Mouse (Mus musculus) brain, embryonic 18.5 days (tissue): ENCODE data around the gene Has1.

Source experiments
- DNase-seq: peaks from one replicate; pipeline ENCODE4 v3.0.0-alpha.2; 2012; ENCODE audit warnings: low read depth, low spot score

Gene Has1

DNA sequence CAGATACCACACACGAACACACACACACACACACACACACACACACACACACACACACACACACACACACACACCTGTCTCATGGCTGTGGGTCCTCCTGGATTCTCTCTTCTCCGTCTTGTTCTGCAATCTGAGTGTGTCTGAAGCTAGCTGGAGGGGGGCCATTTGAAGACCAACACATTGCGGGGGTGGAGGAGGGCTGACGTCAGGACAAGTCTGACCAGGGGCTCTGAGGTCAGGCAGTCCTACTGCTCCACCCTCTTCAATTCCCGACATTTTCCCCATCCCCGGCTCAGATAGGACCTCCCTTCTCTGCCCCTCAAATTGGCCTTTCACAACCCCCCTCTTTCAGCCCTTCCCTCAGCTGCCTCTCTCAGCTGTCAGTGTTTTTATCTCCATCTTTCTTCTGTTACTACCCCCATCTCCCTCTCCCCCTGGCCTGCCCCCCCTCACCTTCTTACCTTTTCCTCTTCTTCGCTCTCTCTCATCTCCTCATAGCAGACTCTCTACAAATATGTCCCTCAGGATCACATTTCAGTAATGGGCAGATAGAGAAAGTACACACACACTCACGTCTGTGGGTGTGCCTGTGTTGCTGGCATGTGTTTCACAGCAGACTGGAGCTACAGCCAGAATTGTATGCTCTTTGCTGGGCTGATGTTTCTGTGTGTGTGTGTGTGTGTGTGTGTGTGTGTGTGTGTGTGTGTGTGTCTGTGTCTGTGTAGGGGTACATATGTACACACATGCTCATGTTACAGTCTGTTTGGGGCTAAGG, at the start of gene Has1:
Gene Has1, minus strand, starts transcription at position 142 of the 775 bp plus-strand sequence.
- DNase-seq = no peak

DNA sequence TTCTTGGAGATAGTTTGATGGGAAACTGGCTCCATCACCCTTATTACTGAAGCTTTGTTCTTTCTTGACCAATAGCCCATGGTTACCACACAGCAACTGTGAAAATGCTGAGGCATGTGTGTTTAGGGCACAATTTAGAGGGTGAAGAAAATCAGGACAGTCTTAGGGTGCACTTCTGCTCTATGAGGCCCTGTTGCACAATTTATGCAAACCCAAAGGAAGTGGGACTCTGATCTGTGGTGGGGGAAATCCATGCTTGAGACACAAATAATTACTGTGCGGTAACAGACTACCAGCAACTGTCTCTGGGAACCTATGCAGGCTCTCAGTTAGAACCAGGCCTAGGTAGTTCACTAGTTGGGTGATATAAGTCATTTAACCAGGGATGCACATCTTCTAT, 45.8 kb upstream of the Has1 start:
- DNase-seq = no peak

DNA sequence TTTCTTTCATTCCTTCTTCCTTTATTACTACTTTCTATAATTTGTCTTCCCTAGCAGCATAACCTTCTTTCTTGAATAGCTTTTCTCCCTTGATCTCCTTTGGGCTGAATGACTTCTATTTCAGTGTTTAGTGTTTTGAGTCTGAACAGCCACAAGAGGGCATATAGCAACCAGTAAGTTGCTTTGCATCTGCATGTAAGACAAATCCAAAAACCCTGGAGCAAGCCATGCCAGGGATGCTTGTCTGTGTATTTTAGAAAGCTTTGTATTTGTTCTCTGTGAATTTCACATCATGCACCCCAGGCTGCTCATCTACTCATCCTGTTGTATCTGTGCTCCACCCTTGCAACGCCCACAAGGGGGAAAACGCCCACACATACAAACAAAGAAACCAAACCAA, 44.3 kb upstream of the Has1 start:
- no peak for DNase-seq

DNA sequence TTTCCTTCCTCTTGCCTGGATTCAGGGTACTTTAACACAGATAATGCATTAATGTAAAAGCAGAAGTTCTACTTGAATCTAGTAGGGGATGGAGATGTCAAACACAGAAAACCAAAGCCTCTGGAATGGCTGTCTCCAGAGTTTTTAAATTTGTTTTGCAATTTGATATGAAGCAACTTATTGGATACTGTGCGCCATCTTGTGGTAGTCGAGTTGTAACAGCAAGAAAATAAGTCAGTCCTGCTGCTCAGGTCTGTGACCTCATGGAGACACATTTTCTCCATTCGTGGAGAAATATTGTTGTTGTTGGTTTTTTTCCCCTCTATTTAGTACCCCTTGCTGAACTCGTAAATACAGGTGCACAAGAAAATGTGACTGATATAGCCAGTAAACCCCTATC, 41.0 kb upstream of the Has1 start:
- no peak for DNase-seq

DNA sequence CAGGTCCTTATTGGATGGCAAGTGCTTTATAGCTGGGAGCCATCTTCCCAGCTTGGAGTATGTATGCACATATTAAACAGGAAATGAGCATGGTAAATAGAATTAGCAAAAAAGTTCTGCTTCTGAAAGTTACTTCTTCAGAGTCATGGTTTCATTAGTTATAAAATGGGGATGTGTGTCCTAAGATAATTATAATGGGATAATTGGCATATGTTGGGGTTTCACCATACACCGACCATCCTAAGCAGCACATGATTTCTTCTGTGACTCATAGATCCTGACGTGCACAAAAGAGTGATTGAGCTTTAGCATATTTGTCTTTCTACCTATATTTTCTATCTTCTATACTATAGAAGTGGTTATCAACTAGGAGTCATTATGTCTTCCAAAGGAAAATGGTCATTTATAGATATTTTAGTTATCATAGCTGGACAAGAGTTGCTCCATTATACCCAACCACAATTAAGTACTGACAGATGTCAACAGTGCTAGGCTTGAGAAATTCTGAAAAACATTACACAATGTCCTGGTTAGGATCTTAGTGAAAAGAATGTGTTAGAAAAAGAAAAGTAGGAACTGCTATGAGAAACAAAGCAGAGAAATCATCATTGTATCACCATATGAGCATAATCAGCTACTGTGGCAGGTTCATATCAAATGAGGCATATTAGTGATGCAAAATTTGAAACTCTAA, 34.9 kb upstream of the Has1 start:
- no peak for DNase-seq

- no peak for DNase-seq
Observed at GRCm38 (mm10) chr17:17887774-17888248, 32.8 kb upstream of the Has1 start, which contains the start of the genes Fpr2 and Fpr3. Gene Fpr2, plus strand, starts transcription at chr17:17887824. Gene Fpr3, plus strand, starts transcription at chr17:17887852.

GRCm38 (mm10) chr17:17883840-17884239, 28.8 kb upstream of the Has1 start, which contains the start of gene Fpr1:
Gene Fpr1, minus strand, starts transcription at chr17:17883940.
- DNase-seq = no peak

GRCm38 (mm10) chr17:17882672-17883071, 27.7 kb upstream of the Has1 start:
- no peak for DNase-seq

GRCm38 (mm10) chr17:17879347-17879746, 24.3 kb upstream of the Has1 start:
- DNase-seq = no peak

DNA sequence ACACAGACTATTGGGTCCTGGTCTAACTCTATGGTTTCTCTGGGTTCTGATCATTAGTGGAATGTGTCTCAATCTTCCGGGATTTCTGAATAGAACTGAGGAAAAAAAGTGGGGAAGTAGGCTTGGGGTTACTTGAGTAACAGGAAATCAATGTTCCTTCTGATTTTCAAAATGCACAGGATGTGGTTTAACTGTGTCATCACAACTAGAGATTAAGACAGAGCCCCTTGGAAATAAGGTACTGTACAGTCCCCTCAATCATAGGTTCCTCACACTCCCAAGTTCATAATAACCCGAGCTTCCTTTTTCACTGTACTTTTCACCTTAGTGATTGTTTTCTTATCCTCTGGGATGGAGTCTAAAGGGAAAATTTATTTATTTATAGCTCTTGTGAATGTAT, 16.7 kb upstream of the Has1 start:
- DNase-seq = no peak

DNA sequence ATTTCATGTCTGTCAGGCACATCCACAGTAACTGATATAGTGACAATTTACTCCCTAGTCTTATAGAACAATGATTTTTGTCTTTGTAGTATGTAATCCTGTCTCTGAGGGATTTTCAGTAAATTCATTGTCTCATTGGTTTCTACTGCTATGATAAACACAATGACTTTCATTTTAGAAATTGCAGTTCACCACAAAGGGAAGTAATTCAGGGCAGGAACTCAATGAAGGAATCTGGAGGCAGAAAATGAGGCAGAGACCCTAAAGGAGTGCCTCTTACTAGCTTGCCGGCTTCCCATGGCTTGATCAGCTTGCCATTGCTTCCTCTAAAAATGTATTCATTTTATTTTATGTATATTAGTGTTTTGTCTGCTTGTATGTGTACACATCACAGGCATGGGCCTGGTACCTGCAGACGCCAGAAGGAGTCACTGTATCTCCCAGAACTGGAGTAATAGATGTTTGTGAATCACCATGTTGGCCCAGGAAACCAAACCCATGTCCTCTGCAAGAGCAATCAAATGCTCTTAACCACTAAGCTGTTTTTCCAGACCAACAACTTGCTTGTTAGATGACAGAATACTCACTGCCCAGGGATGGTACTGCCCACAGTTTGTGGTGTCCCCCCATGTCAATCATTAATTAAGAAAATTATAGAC, 16.0 kb upstream of the Has1 start:
- no peak for DNase-seq

GRCm38 (mm10) chr17:17866801-17867469, 11.9 kb upstream of the Has1 start:
- peak; percentile 12 for DNase-seq

DNA sequence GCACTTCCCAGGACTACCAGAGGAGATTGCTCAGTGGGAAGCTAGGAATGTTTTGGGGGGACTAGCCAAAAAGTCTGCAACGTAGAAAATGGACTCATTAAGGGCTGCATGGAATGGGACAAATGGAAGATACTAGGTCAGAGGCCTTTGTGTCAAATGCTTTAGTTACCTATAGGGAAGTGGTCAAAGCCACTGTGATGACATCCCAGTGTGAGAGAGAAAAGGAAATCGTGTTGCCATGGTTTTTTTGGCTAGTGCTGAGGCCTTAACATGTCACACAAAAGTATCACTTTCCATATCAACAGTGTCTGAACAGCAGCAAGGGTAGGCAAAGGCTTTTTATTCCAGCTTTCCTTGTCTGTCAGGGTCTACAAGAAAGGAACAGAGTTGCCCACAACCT, 10.2 kb upstream of the Has1 start:
- no peak for DNase-seq

- no peak for DNase-seq
Observed at GRCm38 (mm10) chr17:17862360-17862759, 7.4 kb upstream of the Has1 start.

DNA sequence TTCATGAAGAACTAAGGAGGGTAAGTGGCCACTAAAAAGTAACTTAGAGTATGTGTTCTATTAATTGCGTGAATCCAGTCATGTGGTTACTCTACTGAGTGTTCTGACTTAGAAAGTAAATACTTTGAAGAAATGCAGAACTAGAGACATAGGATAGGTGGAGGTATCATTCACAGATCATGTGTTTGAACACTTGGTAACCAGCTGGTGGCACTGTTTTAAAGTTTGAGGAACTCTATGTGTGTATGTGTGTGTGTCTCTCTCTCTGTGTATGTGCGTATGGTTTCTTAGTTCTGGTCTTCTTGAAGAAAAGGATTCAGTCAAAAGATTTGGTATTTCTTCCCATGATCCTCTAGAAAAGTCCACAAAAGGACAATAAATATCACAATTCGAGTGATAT, 5.1 kb upstream of the Has1 start:
- no peak for DNase-seq

DNA sequence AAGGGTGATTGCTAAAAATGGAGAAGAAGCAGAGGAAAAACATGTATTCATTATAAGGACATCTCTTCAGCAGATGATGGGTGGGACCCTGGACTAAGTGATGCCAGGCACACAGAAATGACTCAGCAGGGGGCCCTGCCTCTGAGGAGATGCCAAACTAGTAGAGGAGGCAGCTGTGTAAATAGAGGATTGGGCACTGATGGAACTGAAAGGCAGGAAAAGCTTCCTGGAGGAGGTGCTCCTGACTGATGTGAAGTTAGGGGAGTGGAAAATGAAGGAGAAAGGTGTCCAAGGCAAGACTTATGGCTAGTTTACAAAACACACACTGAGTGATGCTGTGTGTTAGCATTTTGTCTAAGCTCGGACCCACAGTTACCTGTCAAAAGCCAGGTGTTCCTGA, 2.4 kb upstream of the Has1 start:
- DNase-seq = no peak

GRCm38 (mm10) chr17:17856612-17857011, 1.6 kb upstream of the Has1 start:
- DNase-seq = no peak

DNA sequence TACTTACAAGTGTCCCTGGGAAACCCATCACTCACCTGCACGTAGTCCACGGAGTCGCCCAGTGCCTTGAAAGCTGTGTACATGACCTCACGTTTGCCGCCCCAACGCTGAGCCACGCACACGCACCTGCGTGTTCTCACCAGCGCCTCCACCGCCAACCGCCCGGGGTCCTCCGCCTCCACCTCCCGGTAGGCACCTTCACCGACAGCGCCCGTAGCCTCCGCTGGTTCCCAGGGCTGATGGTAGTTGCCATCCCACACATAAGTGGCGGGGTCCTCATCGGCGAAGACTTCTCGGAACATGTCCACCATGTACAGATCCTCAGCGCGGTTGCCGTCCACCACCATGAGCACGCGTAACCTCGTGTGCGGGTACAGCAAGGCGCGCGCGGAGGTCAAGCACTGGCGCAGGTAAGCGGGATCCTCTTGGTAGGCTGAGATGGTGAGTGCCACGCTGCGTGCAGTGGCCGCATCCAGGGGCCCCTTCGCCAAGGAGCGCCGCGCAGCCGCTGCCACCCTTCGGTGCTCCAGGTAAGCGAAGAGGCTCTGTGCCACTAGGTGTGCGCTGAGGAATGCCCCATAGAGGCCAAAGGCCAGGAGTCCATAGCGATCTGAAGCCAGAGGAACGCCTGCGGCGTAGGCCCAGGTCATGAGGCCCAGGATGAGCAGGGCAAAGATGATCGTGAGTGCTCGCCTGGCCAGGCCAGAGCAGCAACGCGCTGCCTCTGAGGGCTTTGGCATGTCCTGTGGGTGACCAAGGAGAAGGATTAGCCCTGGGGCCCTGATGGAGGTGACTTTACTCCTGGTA, 4.9 kb downstream of the Has1 start:
- DNase-seq = no peak

DNA sequence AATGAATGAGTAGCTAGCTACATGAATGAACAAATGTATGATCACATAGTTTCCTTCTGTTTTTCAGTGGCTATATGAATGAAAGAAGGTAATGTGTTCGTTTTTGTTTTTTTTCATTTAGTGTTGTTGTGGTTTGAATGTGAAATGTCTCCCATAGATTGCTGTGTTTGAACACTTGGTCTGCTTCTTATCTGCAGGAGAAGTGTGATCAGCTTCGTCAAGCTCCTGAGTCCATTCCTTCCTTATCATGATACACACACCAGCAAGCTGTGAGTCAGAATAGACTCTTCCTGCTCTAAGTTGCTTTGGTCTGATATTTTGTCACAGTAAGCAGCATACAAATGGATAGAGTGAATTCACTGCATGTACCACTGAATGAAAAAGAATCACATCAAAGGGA, 6.0 kb downstream of the Has1 start:
- DNase-seq = no peak

DNA sequence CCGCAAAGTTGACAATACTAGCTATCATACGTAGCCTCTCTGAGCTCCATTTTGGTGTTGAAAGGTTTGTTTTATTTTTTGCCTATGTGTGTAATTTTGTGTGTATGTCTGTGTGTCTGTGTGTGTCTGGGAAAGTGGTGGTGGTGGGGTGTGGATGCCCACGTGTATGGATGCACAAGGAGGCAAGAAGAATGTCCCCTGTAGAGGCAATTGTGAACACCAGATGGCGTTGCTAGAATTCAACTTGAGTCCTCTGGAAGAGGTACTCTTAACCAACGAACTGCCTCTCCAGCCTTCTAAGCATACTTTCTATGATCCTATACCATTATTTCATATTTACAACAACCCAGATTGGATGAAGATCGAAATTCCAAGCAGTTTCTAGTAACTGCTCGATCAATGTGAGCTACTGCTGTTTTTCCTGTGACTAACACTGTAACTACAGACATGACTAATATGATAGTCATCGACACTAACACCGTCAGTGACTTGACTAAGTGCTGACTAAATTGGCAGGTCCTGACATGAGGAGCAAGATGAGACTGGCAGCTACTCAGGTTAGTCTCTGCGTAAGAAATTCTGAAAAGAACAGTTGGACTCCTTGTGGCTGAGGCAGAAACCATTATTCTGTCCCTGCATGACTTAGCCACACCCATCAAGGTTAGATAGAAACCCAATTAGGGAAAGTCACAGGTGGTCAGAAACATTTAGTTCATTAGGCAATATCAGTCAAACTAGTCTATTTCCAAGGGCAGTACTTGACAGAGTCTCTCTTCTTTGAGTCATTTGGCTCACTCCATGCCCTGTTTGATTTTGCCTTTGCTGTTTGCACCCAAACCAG, 9.6 kb downstream of the Has1 start:
- DNase-seq = no peak
